Mouse (Mus musculus): ENCODE results near the gene Igf1r. TPM values are rescaled to one million over a fixed set of nuclear protein-coding genes. Genes with fewer than 3 reads are reported as not detected.
"Not testable (repeated sequence)": the region's sequence is repeated elsewhere in the genome, so short reads cannot be mapped to it uniquely, and the experiment has no call there.

The Igf1r gene
- total RNA-seq, 2 experiments from 2014 or later = 10.1 to 15.5 TPM

GRCm38 (mm10) chr7:68271816-68272215, 319.2 kb downstream of the Igf1r start:
- DNase-seq = no peak

- DNase-seq = no peak
Observed at GRCm38 (mm10) chr7:68272607-68273006, 320.0 kb downstream of the Igf1r start.

- no peak for DNase-seq
Observed at GRCm38 (mm10) chr7:68273515-68273914, 320.9 kb downstream of the Igf1r start, which contains the start of gene Fam169b. Gene Fam169b, plus strand, starts transcription at chr7:68273839.

- no peak for DNase-seq
Observed at GRCm38 (mm10) chr7:68274218-68274617, 321.6 kb downstream of the Igf1r start.

- no peak for DNase-seq
Observed at GRCm38 (mm10) chr7:68274951-68275350, 322.3 kb downstream of the Igf1r start.

GRCm38 (mm10) chr7:68275445-68275837, 322.8 kb downstream of the Igf1r start:
- DNase-seq = not testable (repeated sequence)

- DNase-seq = no peak
Observed at GRCm38 (mm10) chr7:68275838-68276731, 323.5 kb downstream of the Igf1r start.

- no peak for DNase-seq
Observed at GRCm38 (mm10) chr7:68277054-68277896, 324.6 kb downstream of the Igf1r start.

GRCm38 (mm10) chr7:68277897-68278270, 325.3 kb downstream of the Igf1r start:
- no peak for DNase-seq

GRCm38 (mm10) chr7:68278385-68278784, 325.8 kb downstream of the Igf1r start:
- no peak for DNase-seq

GRCm38 (mm10) chr7:68278908-68279307, 326.3 kb downstream of the Igf1r start:
- DNase-seq = no peak

GRCm38 (mm10) chr7:68279481-68279880, 326.9 kb downstream of the Igf1r start:
- no peak for DNase-seq

GRCm38 (mm10) chr7:68280352-68280869, 327.8 kb downstream of the Igf1r start:
- DNase-seq = no peak

- DNase-seq = no peak
Observed at GRCm38 (mm10) chr7:68281341-68281740, 328.7 kb downstream of the Igf1r start.

- no peak for DNase-seq
Observed at GRCm38 (mm10) chr7:68282304-68283132, 329.9 kb downstream of the Igf1r start.

- not testable (repeated sequence) for DNase-seq
Observed at GRCm38 (mm10) chr7:68283133-68283520, 330.5 kb downstream of the Igf1r start.

Other genes with a start within 250 kb of the Igf1r start
- gene Synm, start 193.1 kb upstream of the Igf1r start, total RNA-seq (2021) = 10 to 100 TPM in 1 of 2 experiments, 1 to 10 TPM in 1; 9.6 to 10.6 TPM